Mouse (Mus musculus) ovary, postnatal 10 days (tissue): ENCODE measurements around the gene Sec11a.
"Not testable (repeated sequence)": the region's sequence is repeated elsewhere in the genome, so short reads cannot be mapped to it uniquely, and the experiment has no call there.

Source experiments
- DNase-seq: peaks from one replicate; pipeline ENCODE4 v3.0.0; 2022; ENCODE audit warnings: low spot score

Sec11a gene

GRCm38 (mm10) chr7:80956891-80957290 lies 9.3 kb upstream of the Sec11a start:
- DNase-seq: no peak

GRCm38 (mm10) chr7:80954251-80954650 lies 6.7 kb upstream of the Sec11a start:
- no peak for DNase-seq

GRCm38 (mm10) chr7:80952140-80952539 lies 4.6 kb upstream of the Sec11a start:
- DNase-seq: no peak

GRCm38 (mm10) chr7:80951461-80951860 lies 3.9 kb upstream of the Sec11a start:
- no peak for DNase-seq

GRCm38 (mm10) chr7:80939808-80940207 lies 7.8 kb downstream of the Sec11a start:
- DNase-seq: no peak

GRCm38 (mm10) chr7:80937304-80937666 lies 10.3 kb downstream of the Sec11a start:
- not testable (repeated sequence) for DNase-seq

- not testable (repeated sequence) for DNase-seq
These were observed 10.8 kb downstream of the Sec11a start for GRCm38 (mm10) chr7:80936617-80937303.

GRCm38 (mm10) chr7:80935834-80936233 lies 11.7 kb downstream of the Sec11a start:
- no peak for DNase-seq

GRCm38 (mm10) chr7:80932777-80933176 lies 14.8 kb downstream of the Sec11a start:
- no peak for DNase-seq

- no peak for DNase-seq
These were observed 15.9 kb downstream of the Sec11a start for GRCm38 (mm10) chr7:80931618-80932207.

GRCm38 (mm10) chr7:80923165-80923564 lies 24.4 kb downstream of the Sec11a start:
- no peak for DNase-seq

- DNase-seq: no peak
These were observed 28.0 kb downstream of the Sec11a start for GRCm38 (mm10) chr7:80919647-80920008.

GRCm38 (mm10) chr7:80918982-80919646 lies 28.5 kb downstream of the Sec11a start:
- no peak for DNase-seq

GRCm38 (mm10) chr7:80917916-80918465 lies 29.6 kb downstream of the Sec11a start:
- no peak for DNase-seq

- no peak for DNase-seq
These were observed 35.1 kb downstream of the Sec11a start for GRCm38 (mm10) chr7:80912496-80912895.

- no peak for DNase-seq
These were observed 36.5 kb downstream of the Sec11a start for GRCm38 (mm10) chr7:80911053-80911452.

GRCm38 (mm10) chr7:80904921-80905515 lies 42.6 kb downstream of the Sec11a start, which contains the start of gene Nmb:
TSS of gene Nmb (minus strand) at chr7:80905076.
- DNase-seq: peak; percentile 36

GRCm38 (mm10) chr7:80903625-80904422 lies 43.8 kb downstream of the Sec11a start:
- DNase-seq: no peak

GRCm38 (mm10) chr7:80901541-80902274 lies 45.9 kb downstream of the Sec11a start:
- no peak for DNase-seq

- peak; percentile 72 for DNase-seq
These were observed 46.6 kb downstream of the Sec11a start, which contains the start of gene Wdr73 for GRCm38 (mm10) chr7:80900944-80901501. TSS of gene Wdr73 (minus strand) at chr7:80901269.

GRCm38 (mm10) chr7:80897721-80898120 lies 49.9 kb downstream of the Sec11a start:
- no peak for DNase-seq
